In genomic region chr7:82382843-82383535, GRCm38 (mm10) we compare ENCODE assay signal across 23 mouse cellular contexts. TPM values are rescaled to one million over a fixed set of nuclear protein-coding genes. Genes with fewer than 3 reads are reported as not detected.
DNase-seq lines count a peak whose midpoint lies in the region; ATAC-seq and TF ChIP-seq lines count a peak whose summit lies in the region.
"Had no signal": no experiment of that assay in that cellular context is flagged by ENCODE, and none has a peak within 500 bp of the region (broad histone marks: within the 10 kb centered on the region; RNA-seq: fewer than 3 reads in every experiment).

No protein-coding gene starts in this region.

- TF ChIP-seq CTCF in kidney, adult 2 months (conservative IDR thresholded peaks at IDR 0.05; ENCODE audit: insufficient read depth, insufficient read length, low read depth, low read length), result no peak

- H3K4me1 ChIP-seq in kidney, adult 2 months (ENCODE audit: control insufficient read depth, insufficient read depth, low read length), result no peaks in the 10 kb centered on the region
- peaks cover 40% of the 10 kb centered on the region for H3K4me1 ChIP-seq in limb, embryonic 10.5 days
- H3K4me1 ChIP-seq in limb, embryonic 15.5 days, result peaks cover 19% of the 10 kb centered on the region
- H3K4me1 ChIP-seq in midbrain, embryonic 13.5 days (replicated peaks), result no peaks in the 10 kb centered on the region
- H3K4me1 ChIP-seq: hindbrain, embryonic 10.5 days; hindbrain, embryonic 15.5 days; liver, embryonic 12.5 days had no signal

- H3K36me3 ChIP-seq in kidney, adult 2 months (ENCODE audit: control insufficient read depth, insufficient read depth, low read length), result no peaks in the 10 kb centered on the region
- H3K36me3 ChIP-seq in limb, embryonic 10.5 days, result no peaks in the 10 kb centered on the region
- no peaks in the 10 kb centered on the region for H3K36me3 ChIP-seq in limb, embryonic 15.5 days
- H3K36me3 ChIP-seq in midbrain, embryonic 13.5 days, result no peaks in the 10 kb centered on the region
- H3K36me3 ChIP-seq: hindbrain, embryonic 10.5 days; hindbrain, embryonic 15.5 days; liver, embryonic 12.5 days had no signal

- ATAC-seq in limb, embryonic 15.5 days (ENCODE audit: insufficient number of reproducible peaks, low FRiP score, low TSS enrichment, low read depth), result peak; percentile 69; the same call in 1 of the 2 replicates
- no peak for ATAC-seq in midbrain, embryonic 13.5 days
- ATAC-seq: forebrain, embryonic 16.5 days; liver, embryonic 12.5 days; liver, postnatal 0 days; lung, postnatal 0 days had no signal

- H3K9ac ChIP-seq in limb, embryonic 15.5 days, result no peak overlapping the region
- no peak overlapping the region for H3K9ac ChIP-seq in midbrain, embryonic 13.5 days (replicated peaks)
- H3K9ac ChIP-seq: hindbrain, embryonic 15.5 days; liver, embryonic 12.5 days; liver, postnatal 0 days had no signal

- TF ChIP-seq POLR2A in kidney, adult 2 months (IDR thresholded peaks at IDR 0.05; ENCODE audit: low read depth, low read length), result no peak

- 40% methylated on average over 4 of the region's 4 CpGs for WGBS in kidney, adult 2 months
- WGBS in limb, embryonic 10.5 days, result 52% methylated on average over 4 of the region's 4 CpGs
- WGBS in limb, embryonic 15.5 days, result 22% methylated on average over 4 of the region's 4 CpGs
- WGBS in midbrain, embryonic 13.5 days, result 81% methylated on average over 4 of the region's 4 CpGs

- H3K4me3 ChIP-seq in kidney, adult 2 months (ENCODE audit: insufficient read depth, low read depth, low read length), result no peak overlapping the region
- no peak overlapping the region for H3K4me3 ChIP-seq in limb, embryonic 10.5 days
- no peak overlapping the region for H3K4me3 ChIP-seq in limb, embryonic 15.5 days
- no peak overlapping the region for H3K4me3 ChIP-seq in midbrain, embryonic 13.5 days (replicated peaks)
- H3K4me3 ChIP-seq: erythroblast, embryonic 14.5 days; hindbrain, embryonic 10.5 days; hindbrain, embryonic 15.5 days; layer of hippocampus, adult 2 months; left cerebral cortex, adult 2 months; liver, embryonic 12.5 days had no signal

- H3K27me3 ChIP-seq in kidney, adult 2 months (replicated peaks; ENCODE audit: control insufficient read depth, insufficient read depth, low read length), result no peaks in the 10 kb centered on the region
- H3K27me3 ChIP-seq in limb, embryonic 10.5 days (ENCODE audit: low read depth, poor library complexity, severe bottlenecking), result no peaks in the 10 kb centered on the region
- no peaks in the 10 kb centered on the region for H3K27me3 ChIP-seq in limb, embryonic 15.5 days
- H3K27me3 ChIP-seq in midbrain, embryonic 13.5 days, result no peaks in the 10 kb centered on the region
- H3K27me3 ChIP-seq: hindbrain, embryonic 15.5 days; liver, embryonic 12.5 days had no signal

- no peak overlapping the region for H3K27ac ChIP-seq in kidney, adult 2 months (ENCODE audit: insufficient read depth, low read depth, low read length)
- H3K27ac ChIP-seq in limb, embryonic 10.5 days, result peak overlapping the region; percentile 79
- H3K27ac ChIP-seq in limb, embryonic 15.5 days, result 0 out of 2 replicates have a peak overlapping the region, but pooled peaks have one; percentile 38
- no peak overlapping the region for H3K27ac ChIP-seq in midbrain, embryonic 13.5 days
- H3K27ac ChIP-seq: hindbrain, embryonic 10.5 days; hindbrain, embryonic 15.5 days; layer of hippocampus, adult 2 months; left cerebral cortex, adult 2 months; liver, embryonic 12.5 days; macrophage had no signal

- no peak overlapping the region for H3K4me2 ChIP-seq in limb, embryonic 15.5 days
- H3K4me2 ChIP-seq in midbrain, embryonic 13.5 days (replicated peaks), result no peak overlapping the region
- H3K4me2 ChIP-seq: hindbrain, embryonic 15.5 days; liver, embryonic 12.5 days had no signal

- no peaks in the 10 kb centered on the region for H3K9me3 ChIP-seq in limb, embryonic 10.5 days (replicated peaks)
- no peaks in the 10 kb centered on the region for H3K9me3 ChIP-seq in limb, embryonic 15.5 days
- no peaks in the 10 kb centered on the region for H3K9me3 ChIP-seq in midbrain, embryonic 13.5 days
- H3K9me3 ChIP-seq: hindbrain, embryonic 10.5 days; hindbrain, embryonic 15.5 days; liver, embryonic 12.5 days had no signal

- DNase-seq in kidney, adult 2 months, result peak; percentile 4
- no peak for DNase-seq in kidney, postnatal 10 days
- peak; percentile 70 for DNase-seq in hindlimb bud, embryonic 11.5 days (ENCODE audit: extremely low spot score, low read depth, low spot score)
- DNase-seq in limb, embryonic 10.5 days (ENCODE audit: low spot score), result peak; percentile 47
- no peak for DNase-seq in testis, postnatal 14 days (ENCODE audit: low spot score)
- DNase-seq: adrenal gland, postnatal 25 days; cerebellum, adult 18-20 months; heart, postnatal 14 days; liver, postnatal 0 days; midbrain, embryonic 14.5 days; thymus, adult 2 months; thymus, postnatal 36 days had no signal

RNA-seq across cellular contexts. Expression of gene Adamtsl3, which starts 47.5 kb away (rescaled TPM):
- 0.41 and 0.45 TPM in 2 replicates for polyA plus RNA-seq in kidney, adult 2 months (2012; rRNA removed)
- 0.11 and 0.81 TPM in 2 replicates for polyA plus RNA-seq in limb, embryonic 10.5 days (2016; fragmentation: Nextera tagmentation; extraction: Ambion mirVana)
- polyA plus RNA-seq in limb, embryonic 15.5 days (2015; fragmentation: Nextera tagmentation; extraction: Ambion mirVana), result 6.6 and 7.5 TPM in 2 replicates
- polyA plus RNA-seq in midbrain, embryonic 13.5 days (2015; fragmentation: Nextera tagmentation; extraction: Ambion mirVana), result 0.22 and 0.32 TPM in 2 replicates
- polyA plus RNA-seq: erythroblast, embryonic 14.5 days; macrophage had no signal

Comparison
In these comparisons a context has a peak if more than half of its experiments do, and no peak if none do; other contexts are left out.
1. DNase-seq: peak in kidney, adult 2 months (single experiment), hindlimb bud, embryonic 11.5 days (single experiment) and limb, embryonic 10.5 days (single experiment); none in kidney, postnatal 10 days (single experiment) and testis, postnatal 14 days (single experiment).
2. H3K27ac ChIP-seq: peak in limb, embryonic 10.5 days (single experiment) and limb, embryonic 15.5 days (single experiment); none in kidney, adult 2 months (single experiment) and midbrain, embryonic 13.5 days (single experiment).